Mouse (Mus musculus): ENCODE data around the gene Tox4.

GRCm38 (mm10) chr14:52338751-52339511 lies 60.0 kb downstream of the Tox4 start:
- TF ChIP-seq CTCF (IDR thresholded peaks at IDR 0.05; ENCODE audit: control insufficient read depth, insufficient read depth, low read length) (peak; percentile 82), POLR2A (IDR thresholded peaks at IDR 0.05; ENCODE audit: borderline replicate concordance, control insufficient read depth, low read depth, low read length) (no peak)
